Mouse (Mus musculus): ENCODE data around the gene Adap1.

Gene Adap1

GRCm38 (mm10) chr5:139243384-139243783 lies 82.0 kb downstream of the Adap1 start:
- DNase-seq: no peak

- DNase-seq: no peak
Measured at GRCm38 (mm10) chr5:139241022-139241761, 84.2 kb downstream of the Adap1 start.

- DNase-seq: no peak
Measured at GRCm38 (mm10) chr5:139237436-139237835, 88.0 kb downstream of the Adap1 start.

GRCm38 (mm10) chr5:139234423-139234822 lies 91.0 kb downstream of the Adap1 start:
- DNase-seq: no peak

- no peak for DNase-seq
Measured at GRCm38 (mm10) chr5:139232083-139232482, 93.3 kb downstream of the Adap1 start.

GRCm38 (mm10) chr5:139229716-139230115 lies 95.7 kb downstream of the Adap1 start:
- DNase-seq: no peak

GRCm38 (mm10) chr5:139228318-139228717 lies 97.1 kb downstream of the Adap1 start:
- no peak for DNase-seq

- DNase-seq: no peak
Measured at GRCm38 (mm10) chr5:139227645-139228044, 97.8 kb downstream of the Adap1 start.

GRCm38 (mm10) chr5:139227236-139227635 lies 98.2 kb downstream of the Adap1 start:
- no peak for DNase-seq

GRCm38 (mm10) chr5:139223331-139223730 lies 102.1 kb downstream of the Adap1 start:
- no peak for DNase-seq

All from lung, adult 18-20 months (tissue).